Mouse (Mus musculus): ENCODE data around the gene Cdkal1.

Gene Cdkal1

DNA sequence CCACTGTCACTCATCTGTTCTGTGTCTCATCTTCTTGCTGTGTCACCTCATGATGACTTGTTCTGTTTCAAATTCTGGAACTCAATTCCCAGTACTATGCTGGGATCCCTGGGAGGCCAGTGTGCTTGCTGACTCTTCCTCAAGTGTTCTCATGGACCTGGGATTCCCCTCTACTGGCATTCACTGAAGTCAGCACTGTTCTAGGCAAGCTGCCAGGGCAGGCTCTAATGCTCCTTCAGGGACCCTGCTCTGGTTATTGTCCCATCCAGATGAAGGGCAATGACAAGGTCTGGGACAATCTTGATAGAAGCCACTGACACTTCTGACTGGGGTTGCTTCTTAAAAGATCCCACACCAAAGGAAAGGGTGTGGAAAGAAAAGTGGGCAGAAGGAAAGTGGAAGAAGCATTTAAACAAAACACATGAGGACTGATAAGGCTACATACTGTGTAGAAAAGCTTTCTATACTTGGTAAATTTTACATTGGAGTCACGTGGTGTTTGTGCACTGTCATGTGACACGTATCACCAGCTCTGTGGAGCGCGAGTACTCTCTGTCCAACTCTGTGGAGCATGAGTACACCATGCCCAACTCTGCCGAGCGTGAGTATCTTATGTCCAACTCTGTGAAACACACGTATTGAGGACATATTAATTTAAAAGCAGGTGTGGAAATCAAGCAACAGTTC is 227.9 kb downstream of the Cdkal1 start:
- peaks cover 5% of the 10 kb centered on the region for H3K4me1 ChIP-seq (replicated peaks; ENCODE audit: low read depth, low read length)
- no peak for TF ChIP-seq NANOG (IDR thresholded peaks at IDR 0.05; ENCODE audit: borderline replicate concordance, low read length)
- TF ChIP-seq CTCF (conservative IDR thresholded peaks at IDR 0.05; ENCODE audit: low read length), result no peak
- TF ChIP-seq POU5F1 (IDR thresholded peaks at IDR 0.05; ENCODE audit: borderline replicate concordance, low read length), result no peak
- H3K4me3 ChIP-seq (replicated peaks; ENCODE audit: low read length), result no peak overlapping the region
- H3K9me3 ChIP-seq (ENCODE audit: low read length), result no peaks in the 10 kb centered on the region
- H3K36me3 ChIP-seq (ENCODE audit: insufficient read depth, low read length), result no peaks in the 10 kb centered on the region
- H3K27me3 ChIP-seq (ENCODE audit: insufficient read depth, low read length), result no peaks in the 10 kb centered on the region

GRCm38 (mm10) chr13:29624929-29625328 is 230.5 kb downstream of the Cdkal1 start:
- H3K4me1 ChIP-seq (replicated peaks; ENCODE audit: low read depth, low read length), result peaks cover 5% of the 10 kb centered on the region
- no peaks in the 10 kb centered on the region for H3K36me3 ChIP-seq (ENCODE audit: insufficient read depth, low read length)
- no peak for TF ChIP-seq NANOG (IDR thresholded peaks at IDR 0.05; ENCODE audit: borderline replicate concordance, low read length)
- no peak for TF ChIP-seq POU5F1 (IDR thresholded peaks at IDR 0.05; ENCODE audit: borderline replicate concordance, low read length)
- no peak for TF ChIP-seq CTCF (conservative IDR thresholded peaks at IDR 0.05; ENCODE audit: low read length)
- no peaks in the 10 kb centered on the region for H3K27me3 ChIP-seq (ENCODE audit: insufficient read depth, low read length)
- no peaks in the 10 kb centered on the region for H3K9me3 ChIP-seq (ENCODE audit: low read length)
- no peak overlapping the region for H3K4me3 ChIP-seq (replicated peaks; ENCODE audit: low read length)

DNA sequence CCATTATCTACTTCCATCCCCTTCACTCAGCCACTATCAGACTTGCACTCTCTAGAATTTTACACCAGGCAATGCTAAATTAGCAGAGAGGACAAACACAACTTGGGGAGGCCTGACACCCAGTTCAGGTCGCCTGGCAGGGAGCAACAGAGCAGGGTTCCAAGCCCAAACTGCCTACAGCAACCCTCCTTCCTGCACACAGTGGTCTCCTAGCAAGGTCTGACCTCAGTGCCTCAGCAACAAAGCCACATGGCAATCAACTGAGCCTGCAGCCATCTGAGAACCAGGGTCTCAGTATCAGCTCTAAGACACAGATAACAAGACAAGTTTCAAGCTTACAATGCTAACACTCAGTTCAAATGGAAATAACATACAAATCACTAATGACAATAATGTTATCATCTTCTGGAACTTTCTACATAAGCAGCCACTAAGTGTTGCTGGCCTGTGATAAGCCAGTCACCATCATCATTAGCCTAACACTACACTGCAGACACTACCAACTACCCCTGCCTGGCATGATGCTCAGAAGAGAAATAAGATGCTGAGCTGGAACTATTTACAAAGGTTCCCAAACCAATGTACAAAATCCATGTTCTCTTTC is 231.7 kb downstream of the Cdkal1 start:
- H3K4me3 ChIP-seq (replicated peaks; ENCODE audit: low read length), result no peak overlapping the region
- no peaks in the 10 kb centered on the region for H3K9me3 ChIP-seq (ENCODE audit: low read length)
- peaks cover 6% of the 10 kb centered on the region for H3K4me1 ChIP-seq (replicated peaks; ENCODE audit: low read depth, low read length)
- H3K27me3 ChIP-seq (ENCODE audit: insufficient read depth, low read length), result no peaks in the 10 kb centered on the region
- no peaks in the 10 kb centered on the region for H3K36me3 ChIP-seq (ENCODE audit: insufficient read depth, low read length)
- no peak for TF ChIP-seq POU5F1 (IDR thresholded peaks at IDR 0.05; ENCODE audit: borderline replicate concordance, low read length)
- no peak for TF ChIP-seq CTCF (conservative IDR thresholded peaks at IDR 0.05; ENCODE audit: low read length)
- no peak for TF ChIP-seq NANOG (IDR thresholded peaks at IDR 0.05; ENCODE audit: borderline replicate concordance, low read length)

- Histone ChIP-seq H3K9me3 (ENCODE audit: low read length) (no peaks in the 10 kb centered on the region), H3K4me3 (replicated peaks; ENCODE audit: low read length) (no peak overlapping the region)
- TF ChIP-seq NANOG (IDR thresholded peaks at IDR 0.05; ENCODE audit: borderline replicate concordance, low read length), result no peak
Measured at GRCm38 (mm10) chr13:29621881-29622280, 233.6 kb downstream of the Cdkal1 start.

GRCm38 (mm10) chr13:29621363-29621762 is 234.1 kb downstream of the Cdkal1 start:
- no peaks in the 10 kb centered on the region for H3K9me3 ChIP-seq (ENCODE audit: low read length)

More at GRCm38 (mm10) chr13:29621881-29622280, 233.6 kb downstream of the Cdkal1 start:
- H3K4me1 ChIP-seq (replicated peaks; ENCODE audit: low read depth, low read length), result peaks cover 15% of the 10 kb centered on the region
- H3K27me3 ChIP-seq (ENCODE audit: insufficient read depth, low read length), result no peaks in the 10 kb centered on the region
- no peaks in the 10 kb centered on the region for H3K36me3 ChIP-seq (ENCODE audit: insufficient read depth, low read length)

GRCm38 (mm10) chr13:29620826-29621225 is 234.6 kb downstream of the Cdkal1 start:
- H3K27me3 ChIP-seq (ENCODE audit: insufficient read depth, low read length), result no peaks in the 10 kb centered on the region
- no peak overlapping the region for H3K4me3 ChIP-seq (replicated peaks; ENCODE audit: low read length)
- H3K36me3 ChIP-seq (ENCODE audit: insufficient read depth, low read length), result no peaks in the 10 kb centered on the region
- H3K9me3 ChIP-seq (ENCODE audit: low read length), result no peaks in the 10 kb centered on the region
- no peak for TF ChIP-seq POU5F1 (IDR thresholded peaks at IDR 0.05; ENCODE audit: borderline replicate concordance, low read length)
- no peak for TF ChIP-seq CTCF (conservative IDR thresholded peaks at IDR 0.05; ENCODE audit: low read length)
- no peak for TF ChIP-seq NANOG (IDR thresholded peaks at IDR 0.05; ENCODE audit: borderline replicate concordance, low read length)
- H3K4me1 ChIP-seq (replicated peaks; ENCODE audit: low read depth, low read length), result peaks cover 21% of the 10 kb centered on the region

More at GRCm38 (mm10) chr13:29621363-29621762, 234.1 kb downstream of the Cdkal1 start:
- no peaks in the 10 kb centered on the region for H3K36me3 ChIP-seq (ENCODE audit: insufficient read depth, low read length)
- no peak overlapping the region for H3K4me3 ChIP-seq (replicated peaks; ENCODE audit: low read length)
- H3K4me1 ChIP-seq (replicated peaks; ENCODE audit: low read depth, low read length), result peaks cover 20% of the 10 kb centered on the region
- TF ChIP-seq CTCF (conservative IDR thresholded peaks at IDR 0.05; ENCODE audit: low read length), result no peak
- no peak for TF ChIP-seq POU5F1 (IDR thresholded peaks at IDR 0.05; ENCODE audit: borderline replicate concordance, low read length)
- TF ChIP-seq NANOG (IDR thresholded peaks at IDR 0.05; ENCODE audit: borderline replicate concordance, low read length), result no peak
- no peaks in the 10 kb centered on the region for H3K27me3 ChIP-seq (ENCODE audit: insufficient read depth, low read length)

- Histone ChIP-seq H3K4me1 (replicated peaks; ENCODE audit: low read depth, low read length) (peaks cover 21% of the 10 kb centered on the region), H3K4me3 (replicated peaks; ENCODE audit: low read length) (no peak overlapping the region), H3K9me3 (ENCODE audit: low read length) (no peaks in the 10 kb centered on the region), H3K36me3 (ENCODE audit: insufficient read depth, low read length) (no peaks in the 10 kb centered on the region), H3K27me3 (ENCODE audit: insufficient read depth, low read length) (no peaks in the 10 kb centered on the region)
- TF ChIP-seq POU5F1 (IDR thresholded peaks at IDR 0.05; ENCODE audit: borderline replicate concordance, low read length), result no peak
- TF ChIP-seq NANOG (IDR thresholded peaks at IDR 0.05; ENCODE audit: borderline replicate concordance, low read length), result no peak
- TF ChIP-seq CTCF (conservative IDR thresholded peaks at IDR 0.05; ENCODE audit: low read length), result no peak
Measured at GRCm38 (mm10) chr13:29616654-29617171, 238.8 kb downstream of the Cdkal1 start.

DNA sequence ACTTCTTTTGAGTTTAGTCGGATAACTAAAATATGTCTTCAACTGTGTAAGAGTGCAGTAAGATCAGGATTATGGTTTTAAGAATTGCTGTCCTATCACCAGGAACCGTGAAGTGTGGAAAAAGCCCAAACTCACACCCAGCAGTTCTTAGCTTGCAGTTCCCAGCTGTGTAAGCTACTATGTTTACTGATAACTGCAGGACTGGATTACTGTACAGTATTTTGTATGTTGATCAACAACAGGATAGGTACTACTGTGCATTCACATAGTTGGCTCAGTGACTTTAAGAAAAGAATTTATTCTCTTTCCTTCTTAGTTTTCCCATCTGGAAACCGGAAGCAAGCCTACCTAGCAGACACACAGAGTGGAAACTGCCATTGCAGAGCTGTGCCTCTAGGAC is 239.5 kb downstream of the Cdkal1 start:
- TF ChIP-seq CTCF (conservative IDR thresholded peaks at IDR 0.05; ENCODE audit: low read length) (no peak), NANOG (IDR thresholded peaks at IDR 0.05; ENCODE audit: borderline replicate concordance, low read length) (no peak), POU5F1 (IDR thresholded peaks at IDR 0.05; ENCODE audit: borderline replicate concordance, low read length) (no peak)
- no peak overlapping the region for H3K4me3 ChIP-seq (replicated peaks; ENCODE audit: low read length)
- H3K27me3 ChIP-seq (ENCODE audit: insufficient read depth, low read length), result no peaks in the 10 kb centered on the region
- H3K36me3 ChIP-seq (ENCODE audit: insufficient read depth, low read length), result no peaks in the 10 kb centered on the region
- no peaks in the 10 kb centered on the region for H3K9me3 ChIP-seq (ENCODE audit: low read length)
- H3K4me1 ChIP-seq (replicated peaks; ENCODE audit: low read depth, low read length), result peaks cover 25% of the 10 kb centered on the region

Data from E14TG2a.4 (cell line).